Mouse (Mus musculus): ENCODE measurements around the gene Slc4a1ap. TPM values are rescaled to one million over a fixed set of nuclear protein-coding genes. Genes with fewer than 3 reads are reported as not detected.

The Slc4a1ap gene
- polyA plus RNA-seq, 1 experiment from 2014 or later: 15.2 TPM

- TF ChIP-seq EP300 (optimal IDR thresholded peaks at IDR 0.05): peak; percentile 61
- TF ChIP-seq CTCF (IDR thresholded peaks at IDR 0.05; ENCODE audit: low read depth): peak; percentile 70
- H3K4me3 ChIP-seq (ENCODE audit: low read depth, low read length): peak within 1 kb of the TSS; percentile 31
- 9% methylated on average over 26 of the region's 26 CpGs for WGBS
- no peaks in the 10 kb centered on the region for H3K27me3 ChIP-seq (ENCODE audit: control insufficient read depth, insufficient read depth, low read length)
- ATAC-seq (ENCODE audit: low FRiP score, low TSS enrichment): peak; percentile 91
- peak within 1 kb of the TSS; percentile 58 for H3K4me2 ChIP-seq (replicated peaks; ENCODE audit: low read depth)
- no peaks in the 10 kb centered on the region for H3K9me3 ChIP-seq (ENCODE audit: control insufficient read depth, low read length)
- peak; percentile 88 for DNase-seq (ENCODE audit: low spot score)
- peak within 1 kb of the TSS; percentile 14 for H3K9ac ChIP-seq (ENCODE audit: low read length)
- peak within 1 kb of the TSS; percentile 73 for H3K27ac ChIP-seq (replicated peaks)
- H3K4me1 ChIP-seq (replicated peaks; ENCODE audit: control insufficient read depth, insufficient read depth): peaks cover 7% of the 10 kb centered on the region; the same call in 1 of the 2 replicates
- no peaks in the 10 kb centered on the region for H3K36me3 ChIP-seq (ENCODE audit: control insufficient read depth, insufficient read depth, low read length)
Observed at GRCm38 (mm10) chr5:31596481-31597429, 70.0 kb downstream of the Slc4a1ap start, which contains the start of gene Mrpl33. Gene Mrpl33, plus strand, starts transcription at chr5:31596935.

- no peaks in the 10 kb centered on the region for H3K36me3 ChIP-seq (ENCODE audit: control insufficient read depth, insufficient read depth, low read length)
- peak overlapping the region; percentile 73 for H3K27ac ChIP-seq (replicated peaks)
- 52% methylated on average over 6 of the region's 6 CpGs for WGBS
- H3K4me1 ChIP-seq (replicated peaks; ENCODE audit: control insufficient read depth, insufficient read depth): peaks cover 7% of the 10 kb centered on the region; the same call in 1 of the 2 replicates
- no peaks in the 10 kb centered on the region for H3K9me3 ChIP-seq (ENCODE audit: control insufficient read depth, low read length)
- peak; percentile 39 for DNase-seq (ENCODE audit: low spot score)
- no peak for TF ChIP-seq EP300 (optimal IDR thresholded peaks at IDR 0.05)
- TF ChIP-seq CTCF (IDR thresholded peaks at IDR 0.05; ENCODE audit: low read depth): no peak
- no peaks in the 10 kb centered on the region for H3K27me3 ChIP-seq (ENCODE audit: control insufficient read depth, insufficient read depth, low read length)
- ATAC-seq (ENCODE audit: low FRiP score, low TSS enrichment): no peak
- peak overlapping the region; percentile 14 for H3K9ac ChIP-seq (ENCODE audit: low read length)
- peak overlapping the region; percentile 58 for H3K4me2 ChIP-seq (replicated peaks; ENCODE audit: low read depth)
- H3K4me3 ChIP-seq (ENCODE audit: low read depth, low read length): peak overlapping the region; percentile 31; the same call in 1 of the 2 replicates
Observed at GRCm38 (mm10) chr5:31597430-31597944, 70.7 kb downstream of the Slc4a1ap start.

GRCm38 (mm10) chr5:31598121-31598520 is 71.3 kb downstream of the Slc4a1ap start:
- TF ChIP-seq EP300 (optimal IDR thresholded peaks at IDR 0.05) (no peak), CTCF (IDR thresholded peaks at IDR 0.05; ENCODE audit: low read depth) (no peak)
- no peak for DNase-seq (ENCODE audit: low spot score)
- peaks cover 7% of the 10 kb centered on the region; the same call in 1 of the 2 replicates for H3K4me1 ChIP-seq (replicated peaks; ENCODE audit: control insufficient read depth, insufficient read depth)

GRCm38 (mm10) chr5:31598579-31598978 is 71.8 kb downstream of the Slc4a1ap start:
- peak; percentile 77 for DNase-seq (ENCODE audit: low spot score)
- 63% methylated on average over 4 of the region's 4 CpGs for WGBS
- Histone ChIP-seq H3K4me1 (replicated peaks; ENCODE audit: control insufficient read depth, insufficient read depth) (peaks cover 7% of the 10 kb centered on the region; the same call in 1 of the 2 replicates), H3K27me3 (ENCODE audit: control insufficient read depth, insufficient read depth, low read length) (no peaks in the 10 kb centered on the region), H3K27ac (replicated peaks) (0 out of 2 replicates have a peak overlapping the region, but pooled peaks have one; percentile 4), H3K9ac (ENCODE audit: low read length) (no peak overlapping the region), H3K4me2 (replicated peaks; ENCODE audit: low read depth) (no peak overlapping the region), H3K9me3 (ENCODE audit: control insufficient read depth, low read length) (no peaks in the 10 kb centered on the region), H3K36me3 (ENCODE audit: control insufficient read depth, insufficient read depth, low read length) (no peaks in the 10 kb centered on the region), H3K4me3 (ENCODE audit: low read depth, low read length) (no peak overlapping the region)
- ATAC-seq (ENCODE audit: low FRiP score, low TSS enrichment): peak; percentile 18; the same call in 1 of the 2 replicates
- TF ChIP-seq EP300 (optimal IDR thresholded peaks at IDR 0.05): no peak
- peak; percentile 70 for TF ChIP-seq CTCF (IDR thresholded peaks at IDR 0.05; ENCODE audit: low read depth)

More at GRCm38 (mm10) chr5:31598121-31598520, 71.3 kb downstream of the Slc4a1ap start:
- WGBS: 65% methylated on average over 7 of the region's 7 CpGs
- Histone ChIP-seq H3K4me2 (replicated peaks; ENCODE audit: low read depth) (peak overlapping the region; percentile 58; the same call in 1 of the 2 replicates), H3K27me3 (ENCODE audit: control insufficient read depth, insufficient read depth, low read length) (no peaks in the 10 kb centered on the region), H3K27ac (replicated peaks) (0 out of 2 replicates have a peak overlapping the region, but pooled peaks have one; percentile 4), H3K9me3 (ENCODE audit: control insufficient read depth, low read length) (no peaks in the 10 kb centered on the region), H3K36me3 (ENCODE audit: control insufficient read depth, insufficient read depth, low read length) (no peaks in the 10 kb centered on the region), H3K9ac (ENCODE audit: low read length) (no peak overlapping the region), H3K4me3 (ENCODE audit: low read depth, low read length) (no peak overlapping the region)
- ATAC-seq (ENCODE audit: low FRiP score, low TSS enrichment): no peak

DNA sequence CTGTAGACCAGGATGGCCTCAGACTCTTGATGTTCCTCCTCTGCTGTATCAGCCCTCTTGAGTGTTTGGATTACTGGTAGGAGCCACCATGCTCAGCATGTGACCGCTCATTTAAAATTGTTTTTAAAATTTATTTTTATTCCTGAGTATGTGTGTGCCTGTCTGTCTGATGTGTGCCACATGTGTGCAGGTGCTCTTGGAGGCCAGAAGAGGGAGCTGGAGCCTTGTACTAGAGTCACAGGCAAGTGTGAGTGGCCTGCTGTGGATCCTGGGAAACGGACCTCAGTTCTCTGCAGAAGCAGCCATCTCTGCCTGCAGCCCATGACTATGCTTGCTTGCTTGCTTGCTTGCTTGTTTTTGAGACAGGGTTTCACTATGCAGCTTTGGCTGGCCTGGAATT is 72.4 kb downstream of the Slc4a1ap start:
- no peak overlapping the region for H3K4me2 ChIP-seq (replicated peaks; ENCODE audit: low read depth)
- no peaks in the 10 kb centered on the region for H3K27me3 ChIP-seq (ENCODE audit: control insufficient read depth, insufficient read depth, low read length)
- H3K27ac ChIP-seq (replicated peaks): no peak overlapping the region
- TF ChIP-seq EP300 (optimal IDR thresholded peaks at IDR 0.05): no peak
- peak; percentile 63 for TF ChIP-seq CTCF (IDR thresholded peaks at IDR 0.05; ENCODE audit: low read depth)
- ATAC-seq (ENCODE audit: low FRiP score, low TSS enrichment): no peak
- H3K9ac ChIP-seq (ENCODE audit: low read length): no peak overlapping the region
- no peak overlapping the region for H3K4me3 ChIP-seq (ENCODE audit: low read depth, low read length)
- WGBS: 86% methylated on average over 2 of the region's 2 CpGs
- peaks cover 7% of the 10 kb centered on the region; the same call in 1 of the 2 replicates for H3K4me1 ChIP-seq (replicated peaks; ENCODE audit: control insufficient read depth, insufficient read depth)
- DNase-seq (ENCODE audit: low spot score): no peak
- H3K9me3 ChIP-seq (ENCODE audit: control insufficient read depth, low read length): no peaks in the 10 kb centered on the region
- no peaks in the 10 kb centered on the region for H3K36me3 ChIP-seq (ENCODE audit: control insufficient read depth, insufficient read depth, low read length)
